Mouse (Mus musculus) heart, embryonic 13.5 days (tissue): ENCODE measurements around the gene Faap100. TPM values are rescaled to one million over a fixed set of nuclear protein-coding genes. Genes with fewer than 3 reads are reported as not detected.

ENCODE experiments used
- ATAC-seq: fragments of 200-750 bp; cut with Nextera tagmentation; 2 replicates; pipeline ENCODE4 v1.8.0; 2017; ENCODE audit warnings: moderate TSS enrichment; ENCODE audit not compliant: insufficient number of reproducible peaks, low FRiP score, low TSS enrichment; ENCODE audit errors: extremely low read depth
- H3K27ac ChIP-seq: fragments of 300-500 bp; sonication (generic); replicated peaks from 2 replicates; pipeline ENCODE4 v1.5.1; 2015; ENCODE audit warnings: moderate library complexity, mild to moderate bottlenecking, inconsistent platforms
- H3K27me3 ChIP-seq: fragments of 300-500 bp; sonication (generic); replicated peaks from 2 replicates; pipeline ENCODE4 v1.6.1; 2015; ENCODE audit warnings: mild to moderate bottlenecking, inconsistent platforms
- H3K36me3 ChIP-seq: fragments of 300-500 bp; sonication (generic); 2 replicates; pipeline ENCODE4 v1.6.1; 2015; ENCODE audit warnings: mild to moderate bottlenecking, inconsistent platforms
- H3K4me1 ChIP-seq: fragments of 300-500 bp; sonication (generic); 2 replicates; pipeline ENCODE4 v1.6.1; 2015; ENCODE audit warnings: inconsistent platforms
- H3K4me2 ChIP-seq: fragments of 300-500 bp; sonication (generic); 2 replicates; pipeline ENCODE4 v1.6.1; 2015; ENCODE audit warnings: inconsistent platforms, mild to moderate bottlenecking, moderate library complexity
- H3K4me3 ChIP-seq: fragments of 300-500 bp; sonication (generic); 2 replicates; pipeline ENCODE4 v1.5.1; 2015; ENCODE audit warnings: moderate library complexity, mild to moderate bottlenecking, inconsistent platforms
- H3K9ac ChIP-seq: fragments of 300-500 bp; sonication (generic); 2 replicates; pipeline ENCODE4 v1.6.1; 2015; ENCODE audit warnings: inconsistent platforms, mild to moderate bottlenecking, moderate library complexity
- H3K9me3 ChIP-seq: fragments of 300-500 bp; sonication (generic); 2 replicates; pipeline ENCODE4 v1.6.1; 2016; ENCODE audit warnings: inconsistent platforms
- WGBS: fragments of 180-500 bp; shearing (Covaris S2); methylation state at CpG from one replicate; pipeline ENCODE4 v1.1.7; 2015; ENCODE audit warnings: mixed read lengths; 5-methylcytosine and 5-hydroxymethylcytosine counted together
- polyA plus RNA-seq: library from polyadenylated mRNA; unstranded; fragments of >200 nt; fragmentation: Nextera tagmentation; extraction: Ambion mirVana; gene quantifications from 2 replicates; pipeline ENCODE4 v1.2.1, GENCODE M21; 2015

Faap100 gene
- polyA plus RNA-seq, 1 experiment from 2014 or later, result 29.1 TPM

- Histone ChIP-seq H3K4me3 (no peak overlapping the region; the same call in 1 of the 2 replicates), H3K27ac (no peak overlapping the region), H3K9ac (peak overlapping the region; percentile 93; the same call in 1 of the 2 replicates), H3K4me1 (peaks cover 58% of the 10 kb centered on the region), H3K4me2 (no peak overlapping the region), H3K27me3 (no peaks in the 10 kb centered on the region), H3K9me3 (no peaks in the 10 kb centered on the region), H3K36me3 (peaks cover 76% of the 10 kb centered on the region)
- ATAC-seq, result no peak
- WGBS, result 84% methylated on average over 17 of the region's 17 CpGs
These were observed 2.0 kb downstream of the Faap100 start for GRCm38 (mm10) chr11:120376302-120377160.

DNA sequence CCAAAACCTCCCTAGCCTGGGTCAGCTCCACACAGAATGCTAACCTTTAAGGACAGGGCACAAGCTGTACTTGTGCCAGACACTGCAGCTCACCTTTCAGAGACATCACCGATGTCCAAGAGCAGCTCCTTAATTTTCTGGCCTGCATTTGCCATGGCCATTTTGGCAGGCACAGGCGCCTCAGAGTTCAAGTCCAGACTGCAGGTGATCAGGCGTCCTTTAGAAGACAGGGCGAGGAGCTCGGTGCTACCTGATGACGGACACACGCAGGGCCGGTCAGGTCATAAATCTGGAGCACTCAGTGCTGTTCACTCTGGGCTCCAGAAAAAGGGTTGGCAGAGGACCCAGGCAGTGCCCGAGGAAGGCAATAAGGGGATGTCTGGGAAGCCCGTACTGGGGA lies 3.2 kb downstream of the Faap100 start:
- Histone ChIP-seq H3K36me3 (peaks cover 76% of the 10 kb centered on the region), H3K9ac (no peak overlapping the region), H3K4me1 (peaks cover 49% of the 10 kb centered on the region), H3K4me3 (no peak overlapping the region), H3K9me3 (no peaks in the 10 kb centered on the region), H3K27me3 (no peaks in the 10 kb centered on the region), H3K4me2 (no peak overlapping the region), H3K27ac (no peak overlapping the region)
- WGBS, result 90% methylated on average over 10 of the region's 10 CpGs
- ATAC-seq, result no peak

DNA sequence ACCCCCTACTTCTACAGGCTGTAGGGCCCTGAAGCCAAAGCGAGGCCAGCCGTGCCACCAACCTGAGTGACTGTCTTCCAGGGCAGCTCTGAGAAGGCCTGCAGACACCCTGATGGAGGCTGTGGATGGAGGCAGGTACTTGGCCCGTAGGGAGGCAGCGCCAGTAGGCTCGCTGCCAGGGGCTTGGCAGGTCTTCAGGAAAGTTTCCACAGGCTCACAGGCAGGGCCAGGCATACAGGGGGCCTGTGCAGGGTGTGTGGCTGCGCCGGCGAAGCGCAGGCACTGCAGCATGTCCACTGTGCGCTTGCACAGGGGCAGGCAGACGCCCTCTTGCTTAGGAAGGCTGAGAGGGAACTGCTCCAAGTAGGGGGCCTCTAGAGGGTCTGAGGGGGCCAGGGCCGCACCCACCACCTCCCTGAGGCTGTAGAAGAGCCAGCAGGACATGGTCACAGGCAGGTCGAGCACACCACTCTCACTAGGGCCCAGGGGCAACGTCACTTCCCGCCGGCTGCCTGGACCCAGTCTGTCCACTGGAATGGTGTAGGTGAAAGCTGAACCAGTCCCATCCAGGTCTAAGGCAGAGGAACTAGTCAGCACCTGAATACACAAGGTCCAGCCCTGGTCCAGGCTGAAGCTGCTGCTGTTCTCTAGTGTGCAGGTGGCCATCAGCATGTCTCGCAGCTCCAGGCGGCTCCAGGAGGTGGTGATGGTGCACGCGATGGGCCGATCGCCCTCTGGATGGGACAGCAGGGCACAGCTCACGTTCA lies 4.6 kb downstream of the Faap100 start:
- WGBS, result 78% methylated on average over 23 of the region's 23 CpGs
- Histone ChIP-seq H3K4me2 (no peak overlapping the region), H3K27me3 (no peaks in the 10 kb centered on the region), H3K4me3 (no peak overlapping the region), H3K9ac (peak overlapping the region; percentile 47; the same call in 1 of the 2 replicates), H3K4me1 (peaks cover 43% of the 10 kb centered on the region), H3K27ac (peak overlapping the region; percentile 76), H3K9me3 (no peaks in the 10 kb centered on the region), H3K36me3 (peaks cover 83% of the 10 kb centered on the region)
- no peak for ATAC-seq

DNA sequence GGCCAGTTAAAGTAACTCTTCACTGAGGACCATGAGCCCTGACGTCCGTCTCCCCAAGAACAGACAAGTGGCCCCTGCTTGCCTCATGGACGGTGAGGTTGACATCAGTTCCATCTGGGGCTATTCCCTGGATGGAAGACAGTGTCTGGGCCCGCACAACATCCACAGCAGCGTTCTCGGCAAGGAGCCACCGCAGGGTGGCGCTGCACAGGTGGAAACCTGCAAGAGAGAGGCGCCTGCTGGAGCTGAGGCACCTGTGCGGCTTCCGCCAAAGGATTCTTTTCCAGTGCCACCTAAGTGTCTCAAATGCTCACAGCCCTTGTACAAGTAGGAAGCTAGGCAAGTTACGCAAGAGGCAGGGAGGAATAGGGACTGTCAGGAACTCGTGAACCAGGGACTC lies 5.5 kb downstream of the Faap100 start:
- H3K36me3 ChIP-seq, result peaks cover 93% of the 10 kb centered on the region
- no peak for ATAC-seq

GRCm38 (mm10) chr11:120369656-120370055 lies 8.9 kb downstream of the Faap100 start:
- ATAC-seq, result no peak
- Histone ChIP-seq H3K36me3 (peaks cover 66% of the 10 kb centered on the region), H3K4me1 (peaks cover 35% of the 10 kb centered on the region), H3K27ac (no peak overlapping the region), H3K9ac (peak overlapping the region; percentile 30; the same call in 1 of the 2 replicates), H3K9me3 (no peaks in the 10 kb centered on the region), H3K27me3 (no peaks in the 10 kb centered on the region), H3K4me2 (no peak overlapping the region), H3K4me3 (no peak overlapping the region)
- 36% methylated on average over 8 of the region's 8 CpGs for WGBS

More for the DNA sequence above, 5.5 kb downstream of the Faap100 start:
- Histone ChIP-seq H3K4me2 (no peak overlapping the region), H3K9ac (no peak overlapping the region), H3K4me1 (peaks cover 40% of the 10 kb centered on the region), H3K4me3 (no peak overlapping the region), H3K27ac (no peak overlapping the region), H3K9me3 (no peaks in the 10 kb centered on the region), H3K27me3 (no peaks in the 10 kb centered on the region)
- WGBS, result 60% methylated on average over 13 of the region's 13 CpGs

DNA sequence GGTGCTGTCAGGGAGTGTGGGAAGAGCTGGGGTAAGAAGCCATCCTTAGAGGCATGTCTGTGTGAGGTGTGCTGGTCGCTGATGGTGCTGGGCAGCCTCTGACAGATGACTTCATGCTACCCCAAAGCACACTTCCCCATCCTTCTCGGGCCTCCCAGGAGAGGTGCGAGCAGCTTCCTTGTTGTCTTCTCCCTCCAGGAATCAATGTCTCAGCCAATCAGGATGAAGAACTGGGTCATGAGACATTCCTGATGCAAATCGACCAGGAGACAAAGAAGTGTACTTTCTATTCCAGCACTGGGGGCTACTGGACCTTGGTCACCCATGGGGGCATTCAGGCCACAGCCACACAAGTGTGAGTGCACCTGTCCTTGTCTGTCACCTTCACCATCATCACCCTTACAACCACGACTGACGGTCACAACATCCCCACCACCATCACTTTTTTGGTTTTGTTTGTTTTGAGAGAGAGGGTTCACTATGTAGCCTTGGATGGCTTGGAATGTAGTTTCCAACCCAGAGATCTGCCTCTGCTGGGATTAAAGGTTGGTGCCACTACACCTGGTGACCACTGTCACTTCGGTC lies 12.0 kb downstream of the Faap100 start:
- peak overlapping the region; percentile 52; the same call in 1 of the 2 replicates for H3K9ac ChIP-seq
- peaks cover 21% of the 10 kb centered on the region for H3K4me1 ChIP-seq
- no peaks in the 10 kb centered on the region for H3K27me3 ChIP-seq
- WGBS, result 27% methylated on average over 7 of the region's 7 CpGs
- H3K36me3 ChIP-seq, result peaks cover 35% of the 10 kb centered on the region
- H3K9me3 ChIP-seq, result no peaks in the 10 kb centered on the region
- no peak overlapping the region for H3K4me2 ChIP-seq
- no peak overlapping the region for H3K4me3 ChIP-seq
- no peak for ATAC-seq
- H3K27ac ChIP-seq, result no peak overlapping the region

GRCm38 (mm10) chr11:120362891-120363290 lies 15.7 kb downstream of the Faap100 start:
- no peak overlapping the region for H3K27ac ChIP-seq
- 80% methylated on average over 6 of the region's 6 CpGs for WGBS
- H3K4me2 ChIP-seq, result no peak overlapping the region
- no peak overlapping the region for H3K4me3 ChIP-seq
- no peaks in the 10 kb centered on the region for H3K27me3 ChIP-seq
- H3K4me1 ChIP-seq, result peaks cover 40% of the 10 kb centered on the region
- H3K36me3 ChIP-seq, result no peaks in the 10 kb centered on the region
- no peak for ATAC-seq
- H3K9ac ChIP-seq, result no peak overlapping the region
- H3K9me3 ChIP-seq, result no peaks in the 10 kb centered on the region

DNA sequence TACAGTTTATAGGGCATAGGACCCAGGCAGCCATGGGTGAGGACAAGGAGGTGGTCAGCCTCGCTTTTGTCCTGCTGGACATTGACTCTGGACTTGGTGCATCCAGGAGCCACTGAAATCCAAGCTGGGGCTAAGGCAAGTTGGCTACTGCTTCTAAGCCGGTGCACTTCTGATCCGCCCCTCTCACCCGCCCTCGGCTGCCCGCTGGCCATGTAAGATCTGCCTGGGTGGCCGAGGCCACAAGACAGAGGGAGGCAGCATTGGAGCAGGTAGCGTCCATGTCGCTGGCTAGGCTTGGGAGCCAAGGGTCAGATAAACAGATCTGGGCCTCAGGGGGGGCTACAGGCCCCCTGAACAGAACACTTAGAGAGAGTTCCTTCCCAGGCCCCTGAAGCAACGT lies 17.3 kb downstream of the Faap100 start, which contains the start of gene Fscn2:
Gene Fscn2 (plus strand): TSS at position 240 of the 400 bp plus-strand sequence.
- no peak for ATAC-seq
- Histone ChIP-seq H3K4me1 (peaks cover 50% of the 10 kb centered on the region), H3K4me3 (no peak within 1 kb of the TSS), H3K27ac (no peak within 1 kb of the TSS), H3K9ac (peak within 1 kb of the TSS; percentile 53; the same call in 1 of the 2 replicates), H3K4me2 (no peak within 1 kb of the TSS), H3K27me3 (no peaks in the 10 kb centered on the region), H3K9me3 (no peaks in the 10 kb centered on the region), H3K36me3 (no peaks in the 10 kb centered on the region)
- WGBS, result 74% methylated on average over 10 of the region's 10 CpGs

DNA sequence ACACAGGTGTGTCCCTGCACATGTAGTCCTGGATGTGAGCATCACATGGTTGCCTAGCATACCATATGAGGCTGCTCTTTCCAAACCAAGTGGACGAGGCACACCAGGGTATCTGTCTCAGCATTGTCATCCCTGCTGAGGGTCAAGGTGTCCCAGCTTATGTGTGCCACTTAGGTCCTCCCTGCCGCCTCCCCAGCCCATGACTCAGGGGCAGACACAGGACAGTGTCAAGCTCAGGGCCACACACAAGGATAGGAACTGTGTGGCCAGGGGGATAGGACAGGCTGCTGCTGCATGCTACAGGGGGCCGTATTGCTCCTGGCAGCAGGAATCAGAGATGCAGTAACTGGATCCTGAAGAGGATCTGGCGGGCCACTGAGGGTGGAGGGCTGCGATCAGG lies 17.8 kb downstream of the Faap100 start:
- ATAC-seq, result no peak
- Histone ChIP-seq H3K9ac (no peak overlapping the region), H3K27ac (no peak overlapping the region), H3K9me3 (no peaks in the 10 kb centered on the region), H3K4me2 (no peak overlapping the region), H3K27me3 (no peaks in the 10 kb centered on the region), H3K4me1 (peaks cover 49% of the 10 kb centered on the region), H3K4me3 (no peak overlapping the region), H3K36me3 (no peaks in the 10 kb centered on the region)
- 80% methylated on average over 5 of the region's 5 CpGs for WGBS

DNA sequence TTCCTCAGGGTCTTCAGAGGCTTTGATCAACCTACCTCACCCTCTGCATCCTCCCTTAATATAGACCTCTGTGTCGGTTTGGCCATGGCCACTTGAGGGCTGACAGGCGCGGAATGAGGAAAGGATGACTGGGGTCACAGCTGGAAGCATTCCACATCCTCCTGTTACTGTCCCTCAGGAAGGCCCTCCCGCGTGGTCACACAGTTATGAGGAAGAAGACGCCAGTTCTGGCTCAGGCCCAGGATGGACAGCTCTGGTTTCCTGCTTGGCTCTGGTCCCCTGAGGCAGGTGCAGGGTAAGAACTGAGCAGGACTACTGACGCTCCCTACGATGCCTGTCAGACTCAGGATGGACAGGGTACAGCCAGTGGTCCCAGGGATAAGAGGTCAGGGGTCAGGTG lies 18.5 kb downstream of the Faap100 start:
- Histone ChIP-seq H3K4me1 (peaks cover 54% of the 10 kb centered on the region), H3K9me3 (no peaks in the 10 kb centered on the region), H3K36me3 (no peaks in the 10 kb centered on the region), H3K27me3 (no peaks in the 10 kb centered on the region), H3K4me3 (no peak overlapping the region), H3K27ac (0 out of 2 replicates have a peak overlapping the region, but pooled peaks have one; percentile 8), H3K9ac (peak overlapping the region; percentile 53; the same call in 1 of the 2 replicates), H3K4me2 (no peak overlapping the region)
- ATAC-seq, result no peak
- 37% methylated on average over 8 of the region's 8 CpGs for WGBS

DNA sequence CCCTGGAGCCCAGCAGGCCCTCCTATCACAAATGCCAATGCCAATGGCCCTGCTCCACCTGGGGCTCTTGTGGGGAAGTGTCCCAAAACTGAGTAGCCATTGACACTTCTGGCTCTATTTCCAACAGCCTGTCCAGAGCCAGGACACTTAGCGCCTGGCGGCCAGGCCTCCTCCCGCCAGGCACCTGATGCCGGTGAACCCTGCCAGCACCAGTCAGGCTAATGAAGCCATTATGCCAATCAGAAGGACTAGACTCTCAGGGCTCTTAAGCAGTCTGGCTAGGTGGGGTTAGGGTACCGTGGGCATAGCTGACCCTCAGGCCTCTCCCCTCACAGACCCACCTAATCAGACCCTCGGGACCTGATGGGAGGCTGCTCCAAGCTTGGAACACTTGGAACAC lies 19.2 kb downstream of the Faap100 start:
- Histone ChIP-seq H3K27ac (0 out of 2 replicates have a peak overlapping the region, but pooled peaks have one; percentile 85), H3K4me1 (peaks cover 61% of the 10 kb centered on the region), H3K4me2 (no peak overlapping the region), H3K27me3 (no peaks in the 10 kb centered on the region), H3K36me3 (no peaks in the 10 kb centered on the region), H3K4me3 (no peak overlapping the region), H3K9me3 (no peaks in the 10 kb centered on the region), H3K9ac (peak overlapping the region; percentile 47)
- no peak for ATAC-seq
- 74% methylated on average over 6 of the region's 6 CpGs for WGBS
